Mouse (Mus musculus) lung, postnatal 0 days (tissue): ENCODE measurements around the gene Spag7. TPM values are rescaled to one million over a fixed set of nuclear protein-coding genes. Genes with fewer than 3 reads are reported as not detected.

ENCODE experiments used
- ATAC-seq: fragments of 200-750 bp; cut with Nextera tagmentation; 2 replicates; pipeline ENCODE4 v1.8.0; 2017; ENCODE audit warnings: moderate library complexity
- DNase-seq: peaks from one replicate; pipeline ENCODE4 v3.0.0-alpha.2; 2016; ENCODE audit warnings: low spot score
- H3K27ac ChIP-seq: fragments of 300-500 bp; sonication (generic); 2 replicates; pipeline ENCODE4 v1.5.1; 2014; ENCODE audit warnings: antibody characterized with exemption, mild to moderate bottlenecking, low read length, mixed read lengths
- H3K27me3 ChIP-seq: fragments of 300-500 bp; sonication (generic); replicated peaks from 2 replicates; pipeline ENCODE4 v1.6.1; 2014; ENCODE audit warnings: low read length, mixed read lengths; ENCODE audit not compliant: insufficient read depth
- H3K36me3 ChIP-seq: fragments of 300-500 bp; sonication (generic); 2 replicates; pipeline ENCODE4 v1.6.1; 2014; ENCODE audit warnings: low read length, mixed read lengths; ENCODE audit not compliant: insufficient read depth
- H3K4me1 ChIP-seq: fragments of 300-500 bp; sonication (generic); 2 replicates; pipeline ENCODE4 v1.6.1; 2014; ENCODE audit warnings: antibody characterized with exemption, low read depth, low read length, mixed read lengths; ENCODE audit not compliant: insufficient read depth
- H3K4me2 ChIP-seq: fragments of 300-500 bp; sonication (generic); replicated peaks from 2 replicates; pipeline ENCODE4 v1.6.1; 2014; ENCODE audit warnings: low read depth, mild to moderate bottlenecking, low read length, moderate library complexity, mixed read lengths
- H3K4me3 ChIP-seq: fragments of 300-500 bp; sonication (generic); 2 replicates; pipeline ENCODE4 v1.5.1; 2014; ENCODE audit warnings: low read depth, low read length
- H3K9ac ChIP-seq: fragments of 300-500 bp; sonication (generic); replicated peaks from 2 replicates; pipeline ENCODE4 v1.6.1; 2014; ENCODE audit warnings: low read depth, mild to moderate bottlenecking
- H3K9me3 ChIP-seq: fragments of 300-500 bp; sonication (generic); 2 replicates; pipeline ENCODE4 v1.6.1; 2016; ENCODE audit warnings: low read length, mixed read lengths
- CTCF ChIP-seq: IDR thresholded peaks from 2 replicates; pipeline ENCODE4 v1.5.1; 2016; ENCODE audit warnings: antibody characterized with exemption, mild to moderate bottlenecking
- EP300 ChIP-seq: IDR thresholded peaks from 2 replicates; pipeline ENCODE4 v1.6.1; 2016; ENCODE audit warnings: antibody characterized with exemption, mild to moderate bottlenecking, control low read depth
- WGBS: fragments of 180-500 bp; shearing (Covaris S2); extraction: QIAGEN DNeasy Blood & Tissue Kit; methylation state at CpG from one replicate; pipeline ENCODE4 v1.1.7; 2014; 5-methylcytosine and 5-hydroxymethylcytosine counted together
- microRNA-seq: library from miRNA; unstranded; fragments of <30 nt; microRNA quantifications from one replicate; pipeline ENCODE4, GENCODE M21; 2016
- polyA plus RNA-seq: library from polyadenylated mRNA; unstranded; fragments of >200 nt; fragmentation: Nextera tagmentation; extraction: Ambion mirVana; gene quantifications from 2 replicates; pipeline ENCODE4 v1.2.1, GENCODE M21; 2015

The Spag7 gene
- polyA plus RNA-seq, 1 experiment from 2014 or later, result 84.6 TPM

DNA sequence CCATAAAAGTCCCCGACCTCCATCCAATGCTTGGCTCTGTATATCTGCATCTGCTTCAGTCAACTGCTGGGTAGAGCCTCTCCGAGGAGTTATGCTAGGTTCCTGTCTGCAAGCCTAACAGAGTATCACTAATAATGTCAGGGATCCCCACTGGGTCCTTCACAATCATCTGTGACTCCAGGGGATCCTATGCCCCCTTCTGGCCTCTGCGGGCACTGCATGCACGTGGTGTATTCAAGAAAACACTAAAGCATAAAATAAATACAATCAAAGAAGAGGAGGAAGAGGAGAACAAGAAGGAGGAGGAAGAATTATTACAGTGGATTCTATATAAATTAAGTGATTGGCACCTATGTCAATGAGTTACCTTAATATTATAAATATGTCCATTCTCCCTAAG lies 43.7 kb downstream of the Spag7 start:
- TF ChIP-seq CTCF (peak; percentile 76), EP300 (no peak)
- H3K9ac ChIP-seq, result no peak overlapping the region
- no peaks in the 10 kb centered on the region for H3K36me3 ChIP-seq
- WGBS, result 43% methylated on average over 4 of the region's 4 CpGs
- no peak overlapping the region for H3K27ac ChIP-seq
- ATAC-seq (no peak), DNase-seq (peak; percentile 39)
- no peaks in the 10 kb centered on the region for H3K9me3 ChIP-seq
- H3K4me3 ChIP-seq, result no peak overlapping the region
- no peak overlapping the region for H3K4me2 ChIP-seq
- no peaks in the 10 kb centered on the region for H3K4me1 ChIP-seq
- no peaks in the 10 kb centered on the region for H3K27me3 ChIP-seq

DNA sequence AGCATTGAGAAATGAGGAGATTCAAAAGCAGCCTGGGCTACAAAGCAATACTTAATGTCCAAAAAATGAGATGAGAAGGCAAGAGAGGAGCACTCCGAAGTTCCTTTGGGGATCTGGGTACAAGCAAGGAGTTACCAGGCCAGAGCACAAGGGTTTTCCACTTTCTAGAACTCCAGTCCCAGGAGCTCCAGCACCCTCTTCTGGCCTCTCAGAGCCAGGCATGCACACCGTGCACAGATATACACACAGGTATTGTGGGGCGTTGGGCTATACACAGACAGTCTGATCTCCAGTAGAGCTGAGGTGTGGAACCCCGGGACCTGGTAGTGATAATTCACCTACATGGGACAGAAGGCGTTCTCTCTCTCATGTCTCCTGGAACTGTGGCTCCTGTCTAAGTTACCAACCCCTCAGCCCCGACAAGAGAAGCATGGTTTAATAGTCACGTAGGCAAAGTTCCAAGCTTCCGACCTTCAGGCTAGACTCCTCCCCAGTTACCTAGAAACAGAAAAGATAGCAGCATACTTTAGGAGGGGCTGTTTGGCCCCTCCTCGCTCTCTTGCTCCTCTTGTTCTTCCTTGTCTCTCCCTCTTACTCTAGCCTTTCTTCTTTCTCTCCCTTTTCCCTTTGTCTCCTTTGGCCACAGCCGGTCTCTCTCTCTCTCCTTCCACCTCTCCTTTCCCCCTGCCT lies 46.0 kb downstream of the Spag7 start:
- Histone ChIP-seq H3K27me3 (no peaks in the 10 kb centered on the region), H3K4me2 (no peak overlapping the region), H3K4me3 (no peak overlapping the region), H3K36me3 (no peaks in the 10 kb centered on the region), H3K9ac (no peak overlapping the region), H3K9me3 (no peaks in the 10 kb centered on the region), H3K4me1 (no peaks in the 10 kb centered on the region), H3K27ac (no peak overlapping the region)
- no peak for DNase-seq
- 56% methylated on average over 10 of the region's 10 CpGs for WGBS
- TF ChIP-seq EP300, result no peak
- peak; percentile 49 for TF ChIP-seq CTCF
- ATAC-seq, result no peak

DNA sequence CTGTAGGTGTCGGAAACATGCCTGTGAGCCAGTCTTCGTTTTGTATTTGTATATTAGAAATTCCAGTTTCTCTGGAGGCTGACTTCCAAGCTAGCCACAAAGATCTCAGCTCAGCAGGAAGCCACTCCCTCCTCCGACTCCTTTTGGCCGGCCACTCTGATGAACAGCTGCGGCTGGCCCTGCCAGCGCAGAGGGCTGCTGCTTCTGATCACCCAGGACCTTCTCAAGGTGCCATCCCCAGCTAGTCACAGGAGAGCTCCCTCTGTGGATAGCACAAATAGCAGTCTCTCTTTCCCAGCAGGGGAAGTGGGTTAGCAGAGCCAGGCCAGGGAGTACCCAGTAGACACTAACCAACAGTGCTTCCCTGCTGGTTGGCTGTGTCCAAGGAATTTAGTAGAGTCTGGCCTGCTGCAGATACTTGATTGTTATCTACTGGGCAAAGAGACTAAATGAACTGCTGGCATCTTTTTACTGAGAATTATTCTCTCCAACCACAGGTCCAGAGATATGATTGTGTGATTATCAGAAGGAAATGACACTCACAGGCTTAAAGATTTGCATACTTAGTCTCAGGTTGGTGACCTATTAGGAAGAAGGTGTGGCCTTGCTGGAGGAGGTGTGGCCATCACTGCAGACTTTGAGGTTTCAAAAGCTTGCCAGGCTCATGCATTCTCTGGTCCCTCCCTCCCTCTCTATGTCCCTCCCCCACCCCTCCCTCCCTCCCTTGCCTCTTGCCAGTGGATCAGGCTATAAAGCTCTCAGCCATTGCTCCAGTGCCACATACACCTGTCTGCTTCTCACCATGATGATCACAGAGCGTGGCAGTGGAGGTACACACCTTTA lies 47.0 kb downstream of the Spag7 start:
- peak; percentile 60 for DNase-seq
- no peaks in the 10 kb centered on the region for H3K9me3 ChIP-seq
- H3K27ac ChIP-seq, result no peak overlapping the region
- H3K4me2 ChIP-seq, result no peak overlapping the region
- TF ChIP-seq CTCF (0 out of 2 replicates have a peak, but pooled peaks have one; percentile 23), EP300 (no peak)
- peak; percentile 44 for ATAC-seq
- H3K36me3 ChIP-seq, result no peaks in the 10 kb centered on the region
- no peaks in the 10 kb centered on the region for H3K27me3 ChIP-seq
- no peak overlapping the region for H3K4me3 ChIP-seq
- WGBS, result 33% methylated on average over 7 of the region's 7 CpGs
- H3K4me1 ChIP-seq, result no peaks in the 10 kb centered on the region
- no peak overlapping the region for H3K9ac ChIP-seq

DNA sequence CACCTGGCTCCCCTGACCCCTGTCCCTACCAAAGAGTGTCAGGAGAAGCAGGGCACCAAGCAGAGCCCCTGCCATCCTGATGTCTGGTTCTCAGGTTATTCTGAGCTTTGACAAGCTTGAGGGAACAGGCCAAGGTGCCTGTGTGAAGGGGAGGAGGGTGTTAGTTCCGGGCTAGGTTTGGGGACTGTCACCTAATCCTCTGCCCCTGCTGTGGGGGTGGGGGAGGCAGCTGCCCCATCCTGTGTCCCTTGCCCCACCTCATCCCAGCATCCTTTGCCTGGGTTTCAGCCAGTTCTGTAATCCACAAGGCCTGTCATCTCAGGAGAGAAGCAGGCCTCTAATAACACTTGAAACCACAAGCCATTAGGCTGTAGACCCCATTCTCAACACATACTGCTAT lies 50.1 kb downstream of the Spag7 start, which contains the start of gene Chrne:
Chrne (minus strand) TSS at position 116 of the 400 bp plus-strand sequence.
- H3K4me2 ChIP-seq, result no peak within 1 kb of the TSS
- H3K4me3 ChIP-seq, result no peak within 1 kb of the TSS
- TF ChIP-seq CTCF, result no peak
- no peak for TF ChIP-seq EP300
- no peak within 1 kb of the TSS for H3K9ac ChIP-seq
- no peaks in the 10 kb centered on the region for H3K36me3 ChIP-seq
- H3K4me1 ChIP-seq, result peaks cover 10% of the 10 kb centered on the region
- H3K9me3 ChIP-seq, result no peaks in the 10 kb centered on the region
- DNase-seq, result no peak
- ATAC-seq, result no peak
- H3K27me3 ChIP-seq, result no peaks in the 10 kb centered on the region
- 43% methylated on average over 1 of the region's 1 CpGs for WGBS
- no peak within 1 kb of the TSS for H3K27ac ChIP-seq

DNA sequence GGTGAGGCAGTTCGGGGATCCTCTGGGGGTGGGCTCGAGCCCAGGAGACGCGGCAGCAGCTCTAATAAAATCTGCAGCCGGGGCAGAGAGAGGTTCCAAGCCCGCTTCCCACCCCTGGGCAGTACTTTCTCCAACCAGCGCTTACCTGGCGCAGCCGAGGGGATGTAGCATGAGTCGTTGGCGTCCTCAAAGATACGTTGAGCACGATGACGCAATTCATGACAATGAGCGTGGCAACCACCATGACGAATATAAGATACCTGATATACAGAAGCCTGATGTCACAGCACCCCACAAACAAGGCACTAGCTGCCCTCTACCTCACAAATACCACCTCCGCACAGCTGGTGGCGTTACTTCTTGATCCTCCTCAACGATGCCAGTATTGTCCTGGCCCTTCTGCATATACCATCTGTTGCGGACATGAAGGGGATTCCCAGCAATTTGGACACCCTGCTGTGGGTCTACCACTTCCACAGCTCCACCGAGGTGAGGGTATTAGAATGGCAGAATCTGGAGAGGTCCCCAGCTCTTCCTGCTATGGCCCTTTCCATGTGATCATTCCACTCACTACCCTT lies 53.6 kb downstream of the Spag7 start, which contains the start of gene 4930544D05Rik:
4930544D05Rik (plus strand) TSS at position 333 of the 578 bp plus-strand sequence.
- peaks cover 10% of the 10 kb centered on the region for H3K4me1 ChIP-seq
- TF ChIP-seq EP300 (no peak), CTCF (no peak)
- no peaks in the 10 kb centered on the region for H3K36me3 ChIP-seq
- no peak within 1 kb of the TSS for H3K9ac ChIP-seq
- DNase-seq, result no peak
- H3K27me3 ChIP-seq, result no peaks in the 10 kb centered on the region
- H3K4me2 ChIP-seq, result peak within 1 kb of the TSS; percentile 69
- H3K4me3 ChIP-seq, result peak within 1 kb of the TSS; percentile 39
- H3K9me3 ChIP-seq, result no peaks in the 10 kb centered on the region
- WGBS, result 21% methylated on average over 21 of the region's 21 CpGs
- ATAC-seq, result peak; percentile 17
- no peak within 1 kb of the TSS for H3K27ac ChIP-seq

DNA sequence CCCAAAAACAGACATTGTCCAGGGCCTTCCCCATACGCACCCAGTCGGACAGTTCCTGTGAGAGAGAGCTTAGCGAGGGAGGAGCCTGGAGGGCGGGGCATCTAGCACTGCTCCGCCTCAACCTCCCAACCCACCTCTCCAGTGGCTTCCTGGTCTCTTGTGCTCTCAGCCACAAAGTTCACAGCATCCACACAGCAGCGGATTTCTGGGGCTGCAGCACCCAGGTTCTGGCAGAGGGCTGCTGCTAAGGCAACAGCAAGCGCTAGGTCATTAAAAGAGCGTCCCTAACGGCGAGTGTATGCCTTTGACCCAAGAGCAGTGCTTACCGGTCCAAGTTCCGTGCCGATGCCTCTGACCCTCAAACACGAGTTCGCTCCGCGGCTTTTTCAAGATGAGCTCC lies 54.1 kb downstream of the Spag7 start:
- Histone ChIP-seq H3K9ac (no peak overlapping the region), H3K27ac (no peak overlapping the region), H3K4me2 (peak overlapping the region; percentile 69), H3K4me3 (peak overlapping the region; percentile 39), H3K9me3 (no peaks in the 10 kb centered on the region), H3K27me3 (no peaks in the 10 kb centered on the region), H3K36me3 (no peaks in the 10 kb centered on the region), H3K4me1 (peaks cover 10% of the 10 kb centered on the region)
- WGBS, result 2% methylated on average over 17 of the region's 17 CpGs
- peak; percentile 92 for DNase-seq
- peak; percentile 90 for ATAC-seq
- TF ChIP-seq CTCF (peak; percentile 44), EP300 (no peak)

Small RNA genes lying within 50 kb of the gene (microRNA-seq; reads per million reads assigned to microRNA genes)
- not detected for gene Mir6925

Other genes starting within 250 kb of the Spag7 start
- 12.7 and 13.7 TPM in 2 replicates for gene Arrb2, start 236.8 kb downstream of the Spag7 start, polyA plus RNA-seq
- gene Med11, start 217.5 kb downstream of the Spag7 start, polyA plus RNA-seq, result 37.3 and 37.9 TPM in 2 replicates
- gene Zmynd15, start 210.0 kb downstream of the Spag7 start, polyA plus RNA-seq, result 1.0 and 1.4 TPM in 2 replicates
- 45.1 and 52.3 TPM in 2 replicates for gene Cxcl16, start 209.4 kb downstream of the Spag7 start, polyA plus RNA-seq
- gene Tm4sf5, start 164.2 kb downstream of the Spag7 start, polyA plus RNA-seq, result 2.6 and 3.8 TPM in 2 replicates
- gene Vmo1, start 154.8 kb downstream of the Spag7 start, polyA plus RNA-seq, result 0.43 and 0.68 TPM in 2 replicates
- gene Gltpd2, start 150.2 kb downstream of the Spag7 start, polyA plus RNA-seq, result 0.64 and 0.86 TPM in 2 replicates
- 451 and 505 TPM in 2 replicates for gene Psmb6, start 144.0 kb downstream of the Spag7 start, polyA plus RNA-seq
- gene Gm40193, start 136.5 kb downstream of the Spag7 start, polyA plus RNA-seq, result not detected in 2 replicates
- 10.8 and 13.5 TPM in 2 replicates for gene Pld2, start 129.4 kb downstream of the Spag7 start, polyA plus RNA-seq
- gene Mink1, start 106.5 kb downstream of the Spag7 start, polyA plus RNA-seq, result 7.4 and 7.6 TPM in 2 replicates
- not detected in 2 replicates for gene 4930544D05Rik, start 53.6 kb downstream of the Spag7 start, polyA plus RNA-seq
- not detected in 2 replicates for gene Chrne, start 50.2 kb downstream of the Spag7 start, polyA plus RNA-seq
- gene Gp1ba, start 30.3 kb downstream of the Spag7 start, polyA plus RNA-seq, result 0.55 and 0.66 TPM in 2 replicates
- 112 and 119 TPM in 2 replicates for gene Rnf167, start 22.2 kb downstream of the Spag7 start, polyA plus RNA-seq
- 118 and 121 TPM in 2 replicates for gene Slc25a11, start 21.9 kb downstream of the Spag7 start, polyA plus RNA-seq
- gene Pfn1, start 14.8 kb downstream of the Spag7 start, polyA plus RNA-seq, result 1,176 and 1,206 TPM in 2 replicates
- 20.8 and 23.1 TPM in 2 replicates for gene Eno3, start 12.2 kb downstream of the Spag7 start, polyA plus RNA-seq
- gene Camta2, start 18.7 kb upstream of the Spag7 start, polyA plus RNA-seq, result 8.7 and 9.9 TPM in 2 replicates
- gene Inca1, start 30.7 kb upstream of the Spag7 start, polyA plus RNA-seq, result 2.4 and 2.6 TPM in 2 replicates
- gene Kif1c, start 31.1 kb upstream of the Spag7 start, polyA plus RNA-seq, result 4.8 and 5.3 TPM in 2 replicates
- gene Zfp3, start 94.8 kb upstream of the Spag7 start, polyA plus RNA-seq, result 3.5 and 3.6 TPM in 2 replicates
- 0.96 and 2.1 TPM in 2 replicates for gene Scimp, start 143.2 kb upstream of the Spag7 start, polyA plus RNA-seq
- 35.3 and 35.6 TPM in 2 replicates for gene Rabep1, start 175.4 kb upstream of the Spag7 start, polyA plus RNA-seq